Mouse (Mus musculus) kidney, adult 2 months (tissue): Measurements from ENCODE around the gene Pomt2.

Experiments
- CTCF ChIP-seq: fragments of 200-500 bp; conservative IDR thresholded peaks from 2 replicates; pipeline ENCODE4 v1.5.1; 2011; ENCODE audit warnings: low read depth, mild to moderate bottlenecking, control low read depth, low read length, moderate library complexity, mixed read lengths; ENCODE audit not compliant: insufficient read depth, insufficient read length
- POLR2A ChIP-seq: fragments of 200-500 bp; IDR thresholded peaks from one replicate; pipeline ENCODE4 v1.6.1; 2011; ENCODE audit warnings: low read depth, low read length, control low read depth

DNA sequence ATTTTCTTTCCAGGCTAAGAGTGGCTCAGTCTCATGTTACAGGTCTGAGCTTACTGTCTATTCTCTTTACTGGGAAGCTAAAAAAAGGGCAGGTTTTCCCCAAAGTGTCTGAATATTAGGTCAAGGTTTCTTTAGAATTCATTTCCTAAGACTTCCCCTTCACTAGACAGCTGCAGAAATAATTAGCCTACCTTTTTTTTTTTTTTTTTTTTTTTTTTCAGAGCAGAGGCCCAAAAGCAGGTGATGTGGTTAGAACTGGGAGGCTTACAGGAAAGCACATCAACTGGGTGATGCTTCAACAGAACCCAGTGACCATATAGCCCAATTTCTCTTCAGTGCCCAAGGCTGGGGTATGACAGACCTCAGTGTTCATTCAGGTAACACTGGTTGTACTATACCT, 48.5 kb upstream of the Pomt2 start:
- TF ChIP-seq POLR2A: no peak
- TF ChIP-seq CTCF: no peak
